ENCODE assay signal across 29 mouse cellular contexts in genomic region chr10:96458551-96458950, GRCm38 (mm10).
DNase-seq lines count a peak whose midpoint lies in the region; ATAC-seq and TF ChIP-seq lines count a peak whose summit lies in the region.
"Had no signal": no experiment of that assay in that cellular context is flagged by ENCODE, and none has a peak within 500 bp of the region (broad histone marks: within the 10 kb centered on the region; RNA-seq: fewer than 3 reads in every experiment).

No protein-coding gene starts in this region.

- no peak for TF ChIP-seq CTCF in liver, postnatal 0 days (IDR thresholded peaks at IDR 0.05; ENCODE audit: low read depth)

- no peak overlapping the region for H3K4me2 ChIP-seq in midbrain, embryonic 14.5 days (ENCODE audit: low read length)
- no peak overlapping the region for H3K4me2 ChIP-seq in midbrain, embryonic 13.5 days (replicated peaks)
- no peak overlapping the region for H3K4me2 ChIP-seq in liver, postnatal 0 days (ENCODE audit: low read depth, low read length)
- H3K4me2 ChIP-seq: heart, embryonic 15.5 days; hindbrain, embryonic 14.5 days; limb, embryonic 12.5 days; liver, embryonic 11.5 days; neural tube, embryonic 13.5 days had no signal

- 0 out of 2 replicates have a peak, but pooled peaks cover 5% of the 10 kb centered on the region for H3K4me1 ChIP-seq in midbrain, embryonic 14.5 days (ENCODE audit: control insufficient read depth, insufficient read depth, low read length)
- H3K4me1 ChIP-seq in midbrain, embryonic 13.5 days (replicated peaks) = peaks cover 13% of the 10 kb centered on the region
- no peaks in the 10 kb centered on the region; the same call in 1 of the 2 replicates for H3K4me1 ChIP-seq in liver, postnatal 0 days (ENCODE audit: insufficient read depth)
- H3K4me1 ChIP-seq: heart, embryonic 15.5 days; neural tube, embryonic 13.5 days had no signal

- TF ChIP-seq EP300 in liver, postnatal 0 days (IDR thresholded peaks at IDR 0.05; ENCODE audit: low read depth) = no peak

- H3K27ac ChIP-seq in midbrain, embryonic 14.5 days (replicated peaks; ENCODE audit: low read depth, low read length) = no peak overlapping the region
- no peak overlapping the region for H3K27ac ChIP-seq in midbrain, embryonic 13.5 days
- no peak overlapping the region for H3K27ac ChIP-seq in liver, postnatal 0 days (ENCODE audit: low read depth)
- H3K27ac ChIP-seq: gastrocnemius, adult 2 months; heart, embryonic 15.5 days; hindbrain, embryonic 14.5 days; layer of hippocampus, adult 2 months; limb, embryonic 12.5 days; midbrain, embryonic 10.5 days; neural tube, embryonic 13.5 days; stomach, postnatal 0 days had no signal

- no peak for ATAC-seq in cerebellum, adult (ENCODE audit: insufficient number of reproducible peaks, low FRiP score, low TSS enrichment)
- ATAC-seq in midbrain, embryonic 14.5 days (ENCODE audit: low FRiP score, low TSS enrichment) = no peak
- ATAC-seq in midbrain, embryonic 13.5 days = no peak
- no peak for ATAC-seq in liver, postnatal 0 days

- no peaks in the 10 kb centered on the region for H3K9me3 ChIP-seq in midbrain, embryonic 14.5 days (ENCODE audit: control insufficient read depth, low read length)
- no peaks in the 10 kb centered on the region for H3K9me3 ChIP-seq in midbrain, embryonic 13.5 days
- H3K9me3 ChIP-seq in liver, postnatal 0 days (ENCODE audit: low read length) = no peaks in the 10 kb centered on the region
- H3K9me3 ChIP-seq: forebrain, embryonic 10.5 days; heart, embryonic 15.5 days; limb, embryonic 12.5 days; midbrain, embryonic 10.5 days; neural tube, embryonic 13.5 days had no signal

- no peak overlapping the region for H3K4me3 ChIP-seq in midbrain, embryonic 14.5 days (replicated peaks; ENCODE audit: low read depth, low read length)
- H3K4me3 ChIP-seq in midbrain, embryonic 13.5 days (replicated peaks) = no peak overlapping the region
- H3K4me3 ChIP-seq in liver, postnatal 0 days (ENCODE audit: low read depth, low read length) = no peak overlapping the region
- H3K4me3 ChIP-seq: forebrain, embryonic 10.5 days; gastrocnemius, adult 2 months; heart, embryonic 15.5 days; layer of hippocampus, adult 2 months; limb, embryonic 12.5 days; midbrain, embryonic 10.5 days; myocyte; neural tube, embryonic 13.5 days had no signal

- DNase-seq in cerebellum, postnatal 10 days = peak; percentile 39 to 58
- DNase-seq in gastrocnemius, postnatal 14 days = peak; percentile 11
- DNase-seq in gastrocnemius, postnatal 25 days = no peak
- peak; percentile 36 for DNase-seq in midbrain, embryonic 14.5 days
- no peak for DNase-seq in liver, postnatal 0 days
- DNase-seq in right cerebral cortex, postnatal 14 days = no peak
- DNase-seq: adrenal gland, postnatal 25 days; cerebellum, adult 11 months; gastrocnemius, adult 2 months; heart, adult 18-20 months; heart, postnatal 36 days; kidney, adult 2 months; kidney, postnatal 14 days; lung, adult 18-20 months; lung, postnatal 10 days; thymus, adult 2 months; thymus, postnatal 4 days had no signal

- 48% methylated on average over 4 of the region's 4 CpGs for WGBS in midbrain, embryonic 14.5 days
- 56% methylated on average over 4 of the region's 4 CpGs for WGBS in midbrain, embryonic 13.5 days
- WGBS in liver, postnatal 0 days (ENCODE audit: insufficient replicate concordance) = 78% methylated on average over 4 of the region's 4 CpGs

- intact Hi-C loops in gastrocnemius, postnatal 14 days (cut with DNase I; ENCODE audit: low total_unique reads) = no loop called here

- no peak overlapping the region for H3K9ac ChIP-seq in midbrain, embryonic 14.5 days (replicated peaks; ENCODE audit: low read length)
- no peak overlapping the region for H3K9ac ChIP-seq in midbrain, embryonic 13.5 days (replicated peaks)
- H3K9ac ChIP-seq in liver, postnatal 0 days (replicated peaks) = no peak overlapping the region
- H3K9ac ChIP-seq: heart, embryonic 15.5 days; hindbrain, embryonic 14.5 days; limb, embryonic 12.5 days; neural tube, embryonic 13.5 days had no signal

- no peaks in the 10 kb centered on the region for H3K27me3 ChIP-seq in midbrain, embryonic 14.5 days (ENCODE audit: control insufficient read depth, insufficient read depth, low read length)
- H3K27me3 ChIP-seq in midbrain, embryonic 13.5 days = no peaks in the 10 kb centered on the region
- no peaks in the 10 kb centered on the region for H3K27me3 ChIP-seq in liver, postnatal 0 days (ENCODE audit: insufficient read depth, low read length)
- H3K27me3 ChIP-seq: heart, embryonic 15.5 days; limb, embryonic 12.5 days; neural tube, embryonic 13.5 days had no signal

- no peaks in the 10 kb centered on the region for H3K36me3 ChIP-seq in midbrain, embryonic 14.5 days (ENCODE audit: control insufficient read depth, insufficient read depth, low read length)
- no peaks in the 10 kb centered on the region for H3K36me3 ChIP-seq in midbrain, embryonic 13.5 days
- no peaks in the 10 kb centered on the region for H3K36me3 ChIP-seq in liver, postnatal 0 days (replicated peaks; ENCODE audit: insufficient read depth, low read length)
- H3K36me3 ChIP-seq: forebrain, embryonic 10.5 days; heart, embryonic 15.5 days; limb, embryonic 12.5 days; midbrain, embryonic 10.5 days; neural tube, embryonic 13.5 days had no signal

Comparison
In these comparisons a context has a peak if more than half of its experiments do, and no peak if none do; other contexts are left out.
1. DNase-seq: peak in cerebellum, postnatal 10 days (2 of 2), gastrocnemius, postnatal 14 days (single experiment) and midbrain, embryonic 14.5 days (single experiment); none in gastrocnemius, postnatal 25 days (single experiment), liver, postnatal 0 days (single experiment) and right cerebral cortex, postnatal 14 days (single experiment).